Mouse (Mus musculus) megakaryocyte progenitor cell, adult 5-6 weeks (primary cell): ENCODE data around the gene AU040320. TPM values are rescaled to one million over a fixed set of nuclear protein-coding genes. Genes with fewer than 3 reads are reported as not detected.

Experiments used
- ATAC-seq: replicated peaks from 2 replicates; pipeline ENCODE4 v1.8.0; 2016; ENCODE audit warnings: mild to moderate bottlenecking, moderate TSS enrichment, inconsistent platforms; ENCODE audit not compliant: poor library complexity
- total RNA-seq, 2 experiments: library from RNA; stranded (forward) in 1 of 2; stranded (reverse) in 1 of 2; fragments of 157-497, 149-512 nt in 1 of 2; fragments of 200-1000 nt in 1 of 2; gene quantifications; 2 replicates each; pipeline versions ENCODE4 v1.2.3 to v1.2.4; 2015 to 2017

Gene AU040320
- total RNA-seq (2015) (11.6 and 14.3 TPM in 2 replicates), total RNA-seq (2017) (12.5 and 19.1 TPM in 2 replicates)

DNA sequence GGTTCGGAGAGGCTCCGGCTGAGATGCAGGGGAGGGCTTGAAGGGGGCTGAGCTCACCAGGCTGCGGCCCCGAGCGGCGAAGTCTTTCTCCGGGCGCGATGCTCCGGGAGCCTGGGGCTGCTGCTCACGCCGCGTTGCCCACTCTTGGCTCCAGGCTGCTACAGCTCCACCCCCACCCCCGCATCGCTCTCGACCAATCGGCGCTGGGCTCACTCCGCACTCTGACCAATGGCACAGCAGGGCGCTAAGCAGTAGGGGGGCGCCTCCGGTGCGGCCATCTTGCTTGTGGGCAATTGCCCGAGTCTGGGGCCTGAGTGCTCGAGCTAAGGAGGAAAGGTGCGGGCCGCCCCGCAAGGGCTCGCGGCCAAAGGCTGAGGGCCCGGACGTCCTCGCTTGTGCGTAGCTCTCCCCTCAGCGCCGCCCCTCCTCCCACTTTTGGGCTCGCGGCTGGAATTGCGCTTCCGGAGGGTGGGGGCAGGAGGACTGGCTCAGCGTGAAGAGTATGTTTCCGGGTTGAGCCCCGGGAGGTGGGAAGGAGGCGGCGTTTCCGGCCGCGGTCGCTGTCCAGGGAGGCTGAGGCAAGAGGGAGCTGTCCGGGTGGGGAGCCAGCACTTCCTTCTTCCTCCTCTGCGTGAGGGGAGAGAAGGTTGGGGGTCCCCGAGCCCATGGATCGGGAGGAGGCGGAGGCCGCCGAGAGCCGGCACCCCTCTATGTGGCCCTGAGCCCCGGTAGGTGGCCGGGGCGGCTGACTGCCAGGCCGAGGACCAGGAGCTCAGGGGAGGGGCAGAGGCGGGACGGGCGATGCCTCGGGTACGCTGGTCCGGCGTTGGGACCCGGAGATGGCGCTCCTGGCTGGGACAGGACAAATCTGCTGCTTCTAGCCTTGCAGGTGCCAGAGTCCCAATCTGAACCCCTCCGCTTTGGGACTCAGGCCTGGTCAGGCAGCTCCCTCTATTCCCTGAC is at the start of gene AU040320, which contains the start of gene Ncdn:
TSS of gene AU040320 (plus strand) at position 277 of the 963 bp plus-strand sequence.
TSS of gene Ncdn (minus strand) at position 171 of the 963 bp plus-strand sequence.
- ATAC-seq = peak; percentile 91

DNA sequence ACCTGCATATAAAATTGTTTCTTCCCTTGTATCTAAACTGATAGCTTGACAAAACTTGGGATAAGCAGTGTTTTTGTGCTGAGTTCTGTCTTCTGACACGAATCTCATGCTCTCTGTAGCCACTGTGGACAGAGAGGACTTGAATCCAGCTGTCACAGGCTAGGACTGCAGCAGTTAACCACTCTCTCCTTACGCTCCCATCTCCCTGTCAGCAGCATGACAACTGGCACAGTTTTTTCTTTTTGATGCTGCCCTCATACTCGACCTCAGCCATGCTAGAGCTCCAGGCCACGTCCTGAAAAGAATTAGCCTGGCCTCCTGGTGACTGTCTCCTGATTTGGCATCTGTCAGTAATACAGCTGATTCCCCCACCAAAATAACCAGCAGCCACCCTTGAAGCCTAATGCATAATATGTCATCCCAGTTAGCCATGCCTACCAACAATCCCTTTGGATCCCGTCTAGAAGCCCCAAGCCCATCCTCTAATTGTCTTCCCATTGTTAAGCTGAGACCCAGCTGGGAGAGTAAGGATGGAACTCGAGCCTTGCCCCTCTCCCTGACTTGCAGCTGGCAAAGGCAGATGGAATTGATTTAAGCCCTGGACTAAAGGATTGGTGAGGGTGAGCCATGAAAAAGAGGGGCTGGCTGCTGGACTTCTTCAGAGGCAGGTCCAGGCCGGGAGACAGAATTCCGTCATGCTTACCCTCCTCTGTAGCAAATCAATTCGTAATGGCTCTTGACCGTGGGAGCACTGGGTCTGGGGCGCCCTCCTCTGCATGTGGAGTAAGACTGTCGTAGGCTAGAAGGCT is 46.5 kb upstream of the AU040320 start:
- ATAC-seq = no peak

DNA sequence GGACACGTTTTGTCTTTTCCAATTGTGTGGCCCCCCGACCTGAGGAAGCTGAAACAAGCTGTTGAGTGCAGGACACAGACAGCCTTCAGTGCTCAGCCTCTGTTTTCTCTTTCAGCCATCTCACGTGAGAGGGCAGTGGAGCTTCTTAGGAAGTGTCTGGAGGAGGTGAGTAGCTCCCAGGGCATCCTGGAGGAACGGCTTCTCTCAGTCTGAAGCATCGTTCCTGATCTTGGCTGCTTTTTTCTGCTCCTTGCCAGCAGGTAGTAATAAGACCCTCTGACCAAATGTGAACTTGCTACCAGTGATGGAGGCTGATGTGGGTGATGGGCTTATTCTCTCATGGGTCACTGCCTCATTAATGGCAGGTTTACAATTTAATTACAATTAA is 45.9 kb upstream of the AU040320 start:
- no peak for ATAC-seq

DNA sequence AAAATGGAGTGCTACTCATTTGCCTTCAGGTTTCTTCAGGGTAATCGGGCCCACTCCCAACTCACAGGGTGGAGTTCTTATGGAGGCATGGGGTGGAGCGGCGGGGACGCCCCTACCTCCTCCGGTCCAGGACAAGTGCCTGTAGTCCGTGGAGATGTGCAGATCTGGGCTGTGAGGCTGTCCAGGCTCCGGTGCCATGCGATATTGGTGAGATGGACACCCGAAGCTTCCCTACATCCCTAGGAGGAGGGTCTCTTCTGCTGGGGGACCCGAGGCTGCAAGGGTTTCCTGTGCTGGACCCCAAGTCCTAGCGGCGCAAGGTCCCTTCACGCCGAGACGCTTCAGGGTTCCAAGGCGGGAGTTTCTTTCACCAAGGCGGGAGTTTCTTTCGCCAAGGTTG is 21.2 kb upstream of the AU040320 start:
- no peak for ATAC-seq

DNA sequence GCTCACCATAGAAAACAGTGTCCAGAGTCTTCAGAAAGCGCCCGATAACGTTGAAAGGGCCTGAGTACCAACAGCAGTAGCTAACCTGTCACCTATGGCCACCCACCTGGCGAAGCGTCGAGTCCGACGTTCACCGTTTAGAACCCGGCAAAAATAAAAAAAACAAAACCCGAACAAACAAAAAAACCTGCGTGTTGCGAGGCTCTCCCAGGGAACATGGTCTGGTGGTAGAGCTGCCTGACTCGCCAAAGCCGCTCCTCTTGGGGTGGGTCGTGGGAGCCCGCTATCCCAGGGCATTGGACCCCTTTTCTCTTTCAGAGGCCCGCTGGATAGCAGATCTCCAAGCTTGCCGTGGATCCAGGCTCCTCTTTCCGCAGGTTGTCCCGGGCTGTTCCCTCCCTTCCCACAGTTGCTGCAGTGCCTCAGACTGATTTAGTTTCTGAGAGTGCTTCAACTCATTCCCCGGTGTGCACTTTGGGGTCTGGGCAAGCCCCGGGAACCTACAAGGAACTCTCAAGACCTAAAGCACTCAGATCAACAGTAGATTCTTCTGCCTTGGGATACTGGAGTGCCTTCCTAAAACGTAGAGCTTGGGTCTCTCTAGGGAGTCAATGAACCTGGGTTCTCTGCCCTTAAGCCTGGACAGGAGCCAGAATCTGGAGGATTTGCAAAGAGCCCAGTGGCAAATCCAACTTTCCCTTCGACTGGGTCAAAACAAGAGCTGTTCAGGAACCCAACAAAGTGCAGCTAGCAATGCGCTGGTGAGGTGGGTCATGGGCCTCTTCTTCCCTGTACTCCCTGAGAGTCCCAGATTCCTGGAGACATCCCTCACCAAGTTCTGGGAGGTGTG is 20.6 kb upstream of the AU040320 start:
- ATAC-seq = no peak

DNA sequence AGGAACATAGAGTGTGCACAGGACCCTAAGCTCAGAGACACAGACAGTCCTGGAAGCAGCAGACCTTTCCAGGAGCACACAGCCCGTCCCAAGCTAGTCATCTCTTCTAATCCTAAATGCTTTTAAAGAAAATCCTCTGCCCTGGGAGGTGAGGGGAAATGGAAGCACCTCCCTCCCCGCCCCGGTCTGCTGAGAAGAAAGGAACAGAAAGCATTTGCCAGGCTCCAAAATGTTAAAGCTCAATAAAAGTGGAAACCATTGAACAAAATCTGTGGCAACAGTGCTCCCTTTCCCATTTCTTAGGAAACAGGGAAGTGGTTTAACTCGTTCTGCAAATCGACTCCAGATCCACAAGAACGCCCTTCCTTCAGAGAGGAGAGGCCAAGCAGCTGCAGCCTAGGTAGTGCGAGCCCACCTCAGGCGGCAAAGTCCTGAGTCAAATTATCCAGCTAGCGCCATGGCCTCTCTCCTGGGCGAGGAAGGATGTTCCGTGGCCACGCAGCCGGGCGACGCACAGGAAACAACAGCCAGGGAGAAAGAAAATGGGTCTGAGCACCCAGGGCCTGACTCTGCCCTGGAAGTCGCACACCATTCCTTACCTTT is 19.2 kb upstream of the AU040320 start:
- ATAC-seq = no peak

DNA sequence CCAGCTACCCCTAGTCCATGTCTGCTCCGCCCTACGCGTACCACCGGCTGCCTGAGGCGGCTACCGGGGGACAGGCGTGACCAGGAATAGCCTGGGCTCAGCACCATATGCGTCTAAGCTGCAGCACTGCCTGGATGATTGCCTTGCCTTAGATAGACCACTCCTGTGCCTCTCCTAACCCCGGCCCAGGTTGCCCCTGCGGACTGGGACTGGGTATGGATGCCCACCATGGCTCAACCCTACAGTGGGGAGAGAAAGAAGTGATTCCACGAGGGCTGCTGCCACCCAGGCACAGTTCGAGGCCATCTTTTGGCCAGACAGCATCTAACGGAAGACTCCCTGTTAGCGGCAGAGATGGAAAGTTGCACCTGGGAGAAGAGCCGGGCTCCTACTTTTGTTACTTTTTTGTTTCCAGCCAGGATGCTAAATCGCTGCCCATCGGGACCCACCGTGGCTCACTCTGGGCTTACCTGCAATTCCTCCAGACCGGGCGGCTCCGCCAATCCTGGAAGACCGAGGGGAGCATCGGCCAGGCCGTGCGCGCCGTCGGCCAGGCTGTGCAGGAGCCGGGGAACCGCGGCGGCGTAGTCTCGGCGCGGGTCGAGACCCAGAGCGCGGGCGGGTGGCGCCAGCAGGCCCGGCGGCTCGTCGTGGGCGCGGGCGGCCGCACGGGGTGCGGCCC is 18.5 kb upstream of the AU040320 start:
- 0 out of 2 replicates have a peak, but pooled peaks have one; percentile 19 for ATAC-seq

DNA sequence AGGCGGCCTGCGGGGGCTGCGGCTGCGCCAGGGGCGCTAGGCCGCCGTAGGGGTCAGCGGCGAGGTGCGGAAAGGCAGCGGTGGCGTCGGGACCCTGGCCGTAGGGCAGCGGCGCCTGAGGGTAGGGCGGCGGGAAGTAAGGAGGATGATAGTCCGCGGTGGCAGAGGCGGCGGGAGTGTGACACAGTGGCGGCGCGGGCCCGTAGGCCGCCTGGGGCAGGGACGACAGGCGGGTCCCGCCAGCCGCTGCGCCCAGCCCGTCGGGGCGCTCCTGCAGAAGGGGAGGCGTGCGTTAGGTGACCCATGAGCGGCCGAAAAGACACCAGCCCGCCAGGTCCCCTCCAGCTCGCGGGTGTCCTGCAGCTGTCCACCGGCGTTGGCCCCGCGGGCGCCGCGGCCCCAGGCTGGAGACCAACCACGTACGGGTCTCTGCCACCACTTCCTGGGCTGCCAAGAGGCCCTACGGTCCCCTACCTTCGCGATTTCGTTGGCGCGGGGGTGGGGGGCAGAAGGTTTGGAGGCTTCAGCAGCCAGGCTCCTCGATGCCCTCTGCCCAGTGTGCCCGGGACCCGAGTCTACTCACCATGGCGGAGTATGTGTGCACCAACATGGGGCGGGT is 17.9 kb upstream of the AU040320 start:
- peak; percentile 2; the same call in 1 of the 2 replicates for ATAC-seq

DNA sequence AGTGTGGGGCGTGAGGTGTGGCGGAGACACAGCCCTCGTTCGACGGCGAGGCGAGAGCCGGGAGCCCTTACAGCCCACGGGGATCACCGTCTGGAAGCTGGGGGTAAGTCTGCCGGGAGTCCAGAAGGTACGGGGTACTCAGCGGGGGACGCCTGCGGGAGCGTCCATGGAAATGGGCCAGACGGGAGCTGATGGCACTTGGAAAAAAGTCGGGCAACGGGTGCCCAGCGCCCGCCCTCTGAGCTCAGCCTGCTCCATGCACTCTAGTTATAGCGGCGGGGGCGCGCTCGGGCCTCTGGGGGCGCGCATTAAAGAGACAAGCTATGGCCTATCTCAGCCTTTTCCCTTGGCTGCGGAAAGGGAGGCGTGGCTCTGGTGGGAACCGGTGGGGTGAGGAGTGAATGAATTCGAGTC is 17.3 kb upstream of the AU040320 start, which contains the start of gene Tfap2e:
TSS of gene Tfap2e (minus strand) at position 240 of the 414 bp plus-strand sequence.
- peak; percentile 68 for ATAC-seq

DNA sequence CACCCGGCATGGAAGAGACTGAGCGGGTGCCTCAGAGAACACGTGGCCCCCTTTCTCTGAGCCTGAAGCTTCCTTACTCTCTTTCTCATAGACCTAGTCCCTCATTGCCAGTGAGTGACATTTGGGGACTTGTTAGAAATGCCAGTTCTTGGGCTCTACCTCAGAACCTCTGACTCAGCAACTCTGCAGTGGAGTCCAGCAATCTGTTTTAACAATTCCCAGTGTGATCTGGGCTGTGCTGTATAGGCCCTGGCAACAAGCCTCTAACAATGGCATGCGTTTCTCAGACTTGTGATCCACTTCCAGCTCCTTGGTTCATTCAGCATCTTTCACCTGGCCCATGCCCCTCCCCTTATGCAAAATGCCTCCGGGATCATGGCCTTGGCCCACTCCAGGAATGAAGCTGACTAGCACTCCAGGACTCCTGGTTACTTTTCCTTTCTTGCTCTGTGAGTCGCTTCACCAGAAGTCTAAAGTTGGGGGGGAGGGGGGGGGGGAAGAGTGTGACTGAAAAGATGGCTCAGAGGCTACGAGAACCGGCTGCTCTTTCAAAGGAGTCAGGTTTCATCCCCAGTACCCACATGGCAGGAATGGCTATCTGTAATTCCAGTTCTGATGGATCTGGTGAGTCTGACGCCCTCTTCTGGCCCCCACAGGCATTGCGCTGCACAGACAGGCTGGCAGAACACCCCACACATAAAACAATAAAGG is 13.2 kb upstream of the AU040320 start:
- ATAC-seq = peak; percentile 41; the same call in 1 of the 2 replicates

DNA sequence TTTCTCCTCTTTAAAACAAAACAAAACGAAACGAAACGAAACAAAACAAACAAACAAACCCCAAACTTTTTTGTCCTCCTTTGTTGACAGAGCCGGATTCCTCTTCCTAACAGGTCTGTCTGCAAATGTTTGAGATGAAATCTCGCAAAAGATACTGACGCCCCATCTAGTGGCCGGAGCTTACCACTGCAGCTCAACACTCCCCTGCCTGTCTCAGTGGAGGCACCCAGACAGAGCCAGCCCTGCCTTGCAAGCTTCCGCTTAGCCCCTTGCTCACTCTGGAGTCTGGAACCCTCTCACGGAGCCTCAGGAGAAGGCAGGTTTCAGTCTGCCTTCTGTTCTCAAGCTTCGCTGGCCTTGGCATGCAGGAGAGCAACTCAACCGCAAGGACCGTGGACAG is 11.9 kb upstream of the AU040320 start:
- ATAC-seq = peak; percentile 90

DNA sequence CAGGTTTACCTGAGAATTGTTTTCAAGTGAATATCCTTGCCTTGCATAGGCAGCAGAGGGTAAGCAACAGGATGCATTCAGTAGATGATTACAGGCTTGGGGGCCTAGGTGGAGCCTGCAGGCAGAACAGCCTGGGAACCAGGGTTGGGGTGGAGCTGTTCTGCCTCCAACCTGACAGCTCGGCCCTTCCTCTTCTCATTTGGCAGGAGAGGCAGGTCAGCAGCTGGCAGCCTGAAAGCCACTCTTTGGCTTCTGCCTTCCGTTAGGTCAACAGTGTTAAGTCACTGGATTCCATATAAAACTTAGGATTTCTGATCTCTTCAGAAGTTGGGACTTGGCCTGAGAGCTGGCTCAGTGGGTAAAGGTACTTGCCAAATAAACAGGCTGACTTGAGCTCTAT is 10.4 kb upstream of the AU040320 start:
- no peak for ATAC-seq

DNA sequence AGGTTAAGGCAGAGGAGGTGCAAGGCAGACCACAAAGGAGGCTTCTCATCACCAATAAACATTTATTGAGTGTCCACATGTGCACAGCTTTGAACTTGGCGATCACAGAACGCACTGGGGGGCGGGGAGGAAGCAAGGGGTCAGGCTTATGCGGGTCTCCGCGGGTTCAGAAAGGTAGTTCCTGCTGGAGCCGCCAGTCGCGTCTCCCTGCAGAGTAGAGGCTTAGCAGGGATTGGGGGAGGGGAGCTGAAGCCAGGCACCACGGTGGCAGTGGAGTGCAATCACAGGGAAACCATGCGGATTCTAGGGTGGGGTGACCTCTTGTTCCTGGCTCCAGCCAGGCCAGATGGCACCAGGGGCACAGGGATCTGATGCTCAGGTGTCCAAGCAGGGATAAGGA is 9.6 kb upstream of the AU040320 start:
- ATAC-seq = no peak

DNA sequence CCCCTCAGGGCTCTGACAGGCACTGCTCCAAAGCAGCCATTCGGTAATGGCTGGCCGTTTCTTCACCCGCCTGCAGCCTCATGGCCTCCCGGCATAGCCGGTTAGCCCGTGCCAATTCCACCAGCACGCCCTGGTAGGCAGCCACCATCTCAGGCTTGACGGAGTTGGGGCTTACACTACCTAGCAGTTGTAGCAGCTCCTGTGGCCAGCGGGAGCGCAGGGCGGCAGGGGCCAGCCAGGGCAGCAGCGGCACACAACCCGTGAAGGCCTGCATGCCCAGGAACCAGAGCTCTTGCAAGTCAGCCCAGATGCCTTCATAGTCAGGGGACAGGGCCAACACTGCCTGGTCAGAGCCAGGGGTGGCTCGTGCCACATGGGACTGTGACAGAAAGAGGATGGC is 8.5 kb upstream of the AU040320 start:
- ATAC-seq = no peak

DNA sequence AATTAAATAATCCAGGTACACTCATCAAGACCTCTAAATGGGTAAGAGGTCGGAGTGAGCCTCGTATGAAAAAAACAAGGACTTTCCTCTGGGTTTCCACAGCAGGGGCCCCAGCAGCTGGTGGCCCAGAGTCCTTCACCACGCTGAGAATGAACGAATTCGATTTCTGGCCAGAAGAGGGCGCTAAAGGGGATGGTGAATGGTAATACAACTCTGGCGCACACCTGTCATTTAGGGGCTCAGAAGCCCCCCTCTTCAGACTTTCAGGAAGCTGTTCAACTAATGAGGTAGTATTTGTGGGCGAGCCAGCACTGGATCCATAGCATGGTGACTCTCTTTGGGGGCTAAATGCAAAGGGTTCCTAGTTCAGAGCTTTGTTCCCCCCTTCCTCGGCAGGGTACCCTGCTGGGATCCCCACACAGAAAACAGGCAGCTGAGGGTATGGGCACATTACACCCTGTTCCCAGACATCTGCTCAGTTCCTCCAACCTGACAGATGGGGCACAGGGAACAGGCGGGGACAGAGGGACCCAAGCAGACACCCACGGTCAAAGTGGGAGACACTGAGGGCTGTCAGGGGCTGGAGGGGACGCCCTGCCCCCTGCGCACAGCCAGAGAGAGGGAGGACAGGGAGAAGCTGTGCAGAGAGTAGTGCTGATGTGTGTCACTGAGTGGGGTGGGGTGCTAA is 7.7 kb upstream of the AU040320 start:
- peak; percentile 61 for ATAC-seq

DNA sequence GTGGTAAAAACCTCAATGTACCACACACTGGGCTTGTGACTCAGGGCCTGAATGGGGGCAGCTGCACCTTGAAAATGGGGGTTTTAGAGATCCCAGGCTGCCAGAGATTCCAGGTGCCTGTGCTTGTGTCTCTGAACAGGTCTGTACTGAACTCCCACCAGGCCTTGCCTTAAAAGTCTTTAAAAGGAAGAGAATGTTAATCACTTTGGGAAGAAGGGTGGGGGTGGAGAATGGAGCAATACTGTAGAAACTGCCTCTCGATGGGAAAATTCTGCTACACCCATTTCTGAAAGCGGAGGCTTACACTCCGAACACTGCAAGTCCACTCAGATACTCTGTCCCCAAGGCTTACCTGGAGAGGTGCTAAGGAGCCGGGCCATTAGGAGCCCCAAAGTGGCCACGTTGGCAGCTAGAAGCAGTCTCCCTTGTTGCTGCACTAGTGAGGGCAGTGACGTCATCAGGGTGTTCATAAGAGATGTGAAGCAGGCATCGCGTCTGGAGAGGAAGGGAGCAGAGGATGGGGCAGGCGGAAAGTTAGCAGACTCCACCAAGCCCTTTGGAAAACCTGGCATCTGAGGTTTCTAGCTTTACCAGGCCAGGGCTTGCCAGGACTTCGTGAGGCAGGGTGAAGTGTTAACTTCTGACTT is 7.0 kb upstream of the AU040320 start:
- no peak for ATAC-seq

DNA sequence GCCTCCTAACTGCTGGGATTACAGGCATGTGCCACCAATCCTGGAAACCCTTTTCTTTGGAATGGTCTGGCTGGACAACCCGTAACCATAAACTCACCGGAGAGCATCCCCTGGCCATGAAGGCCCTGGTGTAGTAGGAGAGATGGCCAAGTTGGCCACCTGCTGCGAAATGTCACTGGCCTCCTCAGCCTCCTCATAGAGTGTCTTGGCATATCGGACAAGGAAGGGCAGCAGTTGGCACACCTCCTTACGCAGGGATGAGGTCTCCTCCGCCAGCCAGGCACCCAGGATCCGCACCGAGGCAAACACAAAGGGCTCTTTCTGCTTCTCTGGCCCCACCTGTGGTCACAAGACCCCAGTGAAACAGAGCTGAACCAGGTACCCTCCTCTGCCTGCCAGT is 5.0 kb upstream of the AU040320 start:
- ATAC-seq = no peak
